Mouse (Mus musculus) intestine, embryonic 16.5 days (tissue): ENCODE results near the gene Gm14406. TPM values are rescaled to one million over a fixed set of nuclear protein-coding genes. Genes with fewer than 3 reads are reported as not detected.
"Not testable (repeated sequence)": the region's sequence is repeated elsewhere in the genome, so short reads cannot be mapped to it uniquely, and the experiment has no call there.

Experiments used
- ATAC-seq: fragments of 200-750 bp; cut with Nextera tagmentation; 2 replicates; pipeline ENCODE4 v1.8.0; 2017; ENCODE audit warnings: moderate TSS enrichment, moderate library complexity
- H3K27ac ChIP-seq: fragments of 300-500 bp; sonication (generic); 2 replicates; pipeline ENCODE4 v1.5.1; 2014; ENCODE audit warnings: mild to moderate bottlenecking, low read length
- H3K27me3 ChIP-seq: fragments of 300-500 bp; sonication (generic); replicated peaks from 2 replicates; pipeline ENCODE4 v1.6.1; 2014; ENCODE audit warnings: low read length, control low read depth, mixed read lengths; ENCODE audit not compliant: control insufficient read depth, insufficient read depth
- H3K36me3 ChIP-seq: fragments of 300-500 bp; sonication (generic); 2 replicates; pipeline ENCODE4 v1.6.1; 2014; ENCODE audit warnings: low read length, control low read depth; ENCODE audit not compliant: control insufficient read depth, insufficient read depth
- H3K4me1 ChIP-seq: fragments of 300-500 bp; sonication (generic); 2 replicates; pipeline ENCODE4 v1.6.1; 2014; ENCODE audit warnings: low read length, control low read depth, mixed read lengths; ENCODE audit not compliant: control insufficient read depth, insufficient read depth
- H3K4me2 ChIP-seq: fragments of 300-500 bp; sonication (generic); 2 replicates; pipeline ENCODE4 v1.6.1; 2014; ENCODE audit warnings: low read depth, low read length, control low read depth
- H3K4me3 ChIP-seq: fragments of 300-500 bp; sonication (generic); 2 replicates; pipeline ENCODE4 v1.5.1; 2014; ENCODE audit warnings: mild to moderate bottlenecking, low read length
- H3K9ac ChIP-seq: fragments of 300-500 bp; sonication (generic); 2 replicates; pipeline ENCODE4 v1.6.1; 2014; ENCODE audit warnings: low read depth, low read length
- H3K9me3 ChIP-seq: fragments of 300-500 bp; sonication (generic); 2 replicates; pipeline ENCODE4 v1.6.1; 2016; ENCODE audit warnings: low read length, control low read depth; ENCODE audit not compliant: control insufficient read depth
- WGBS: fragments of 180-500 bp; shearing (Covaris S2); extraction: QIAGEN DNeasy Blood & Tissue Kit; methylation state at CpG from one replicate; pipeline ENCODE4 v1.1.7; 2014; 5-methylcytosine and 5-hydroxymethylcytosine counted together
- polyA plus RNA-seq: library from polyadenylated mRNA; unstranded; fragments of >200 nt; fragmentation: Nextera tagmentation; extraction: Ambion mirVana; gene quantifications from 2 replicates; pipeline ENCODE4 v1.2.1, GENCODE M21; 2015

Gene Gm14406
- polyA plus RNA-seq = not detected in 2 replicates

DNA sequence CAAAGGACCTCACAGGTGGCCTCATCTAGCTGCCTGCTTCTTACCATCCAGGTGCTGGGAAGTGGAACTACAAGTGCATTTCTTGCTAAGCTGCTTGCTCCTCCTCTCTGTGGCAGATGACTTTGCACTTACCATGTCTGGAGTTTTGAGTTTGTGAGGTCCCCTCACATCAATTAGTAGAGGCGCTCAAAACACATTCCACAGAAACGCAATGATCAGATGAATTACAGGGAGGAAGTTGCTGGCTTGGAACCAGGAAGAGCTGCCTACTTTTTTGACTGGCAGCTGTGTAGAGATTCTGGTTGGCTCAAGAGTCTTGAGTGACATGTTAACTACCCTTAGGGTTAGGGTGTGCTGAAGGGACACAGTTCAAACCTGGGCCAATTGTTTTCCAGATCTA, at the start of gene Gm14406:
TSS of gene Gm14406 (minus strand) at position 213 of the 400 bp plus-strand sequence.
- H3K27ac ChIP-seq, H3K9ac ChIP-seq, H3K4me2 ChIP-seq, H3K27me3 ChIP-seq, H3K36me3 ChIP-seq, H3K4me3 ChIP-seq, H3K9me3 ChIP-seq, ATAC-seq, H3K4me1 ChIP-seq: not testable (repeated sequence)
- 94% methylated on average over 2 of the region's 2 CpGs for WGBS

DNA sequence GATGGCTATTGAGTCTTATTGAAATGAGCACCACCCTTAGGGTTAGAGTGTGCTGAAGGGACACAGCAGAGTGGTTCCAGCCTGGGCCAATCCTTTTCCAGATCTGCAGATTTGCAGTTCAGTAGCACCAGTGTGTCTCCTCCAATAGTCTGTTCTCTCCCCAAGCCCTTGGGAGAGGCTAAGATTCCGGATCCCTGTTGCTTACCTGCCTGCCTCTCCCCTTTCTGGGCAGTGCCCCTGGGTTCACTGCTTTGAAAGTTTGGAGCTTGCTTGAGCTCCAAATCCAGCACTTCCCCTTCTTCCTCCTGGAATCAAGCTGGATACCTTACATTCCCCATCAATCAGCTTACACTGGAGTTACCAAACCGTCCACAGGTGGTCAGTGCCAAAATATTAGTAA, 2.9 kb downstream of the Gm14406 start:
- not testable (repeated sequence) for H3K36me3 ChIP-seq, H3K9me3 ChIP-seq, H3K4me1 ChIP-seq, H3K4me2 ChIP-seq, H3K27me3 ChIP-seq, H3K4me3 ChIP-seq, H3K9ac ChIP-seq, H3K27ac ChIP-seq, ATAC-seq
- 85% methylated on average over 1 of the region's 2 CpGs for WGBS

DNA sequence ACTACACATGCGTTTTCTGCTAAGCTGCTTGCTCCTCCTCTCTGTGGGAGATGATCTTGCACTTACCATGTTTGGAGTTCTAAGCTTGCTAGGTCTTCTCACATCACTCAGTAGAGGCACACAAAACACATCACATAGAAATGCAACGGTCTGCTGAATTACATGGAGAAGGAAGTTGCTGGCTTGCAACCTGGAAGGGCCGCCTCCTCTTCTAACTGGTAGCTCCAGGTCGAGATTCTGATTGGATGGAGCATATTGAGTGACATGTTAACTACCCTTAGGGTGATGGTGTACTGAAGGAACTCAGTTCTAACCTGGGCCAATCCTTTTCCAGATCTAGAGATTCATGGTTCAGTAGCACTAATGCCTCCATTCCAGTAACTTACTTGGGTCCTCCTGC, 18.6 kb downstream of the Gm14406 start:
- H3K4me2 ChIP-seq, H3K9me3 ChIP-seq, H3K36me3 ChIP-seq, H3K27ac ChIP-seq, H3K4me1 ChIP-seq, H3K27me3 ChIP-seq, H3K4me3 ChIP-seq, H3K9ac ChIP-seq, ATAC-seq: not testable (repeated sequence)
- 78% methylated on average over 4 of the region's 4 CpGs for WGBS

DNA sequence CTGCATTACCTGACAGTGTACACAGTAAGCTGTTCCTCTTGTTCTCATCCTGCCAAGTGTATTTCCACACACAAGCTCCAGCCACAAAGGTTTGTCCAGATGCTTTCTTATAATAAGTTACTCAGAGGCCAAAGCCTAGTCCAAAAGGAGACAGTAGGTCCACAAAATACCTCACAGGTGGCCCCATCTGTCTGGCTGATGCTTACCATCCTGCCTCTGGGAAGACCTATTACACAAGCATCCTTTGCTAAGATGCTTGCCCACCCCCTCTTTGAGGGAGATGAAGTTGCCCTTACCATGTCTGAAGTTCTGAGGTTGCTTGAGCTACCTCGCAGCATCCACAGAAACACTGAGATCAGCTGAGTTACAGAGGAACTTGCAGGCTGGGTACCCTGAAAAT, 22.7 kb downstream of the Gm14406 start:
- H3K36me3 ChIP-seq, H3K9ac ChIP-seq, ATAC-seq, H3K9me3 ChIP-seq, H3K4me2 ChIP-seq, H3K27me3 ChIP-seq, H3K4me3 ChIP-seq, H3K4me1 ChIP-seq, H3K27ac ChIP-seq: not testable (repeated sequence)
- WGBS = 60% methylated on average over 1 of the region's 1 CpGs

DNA sequence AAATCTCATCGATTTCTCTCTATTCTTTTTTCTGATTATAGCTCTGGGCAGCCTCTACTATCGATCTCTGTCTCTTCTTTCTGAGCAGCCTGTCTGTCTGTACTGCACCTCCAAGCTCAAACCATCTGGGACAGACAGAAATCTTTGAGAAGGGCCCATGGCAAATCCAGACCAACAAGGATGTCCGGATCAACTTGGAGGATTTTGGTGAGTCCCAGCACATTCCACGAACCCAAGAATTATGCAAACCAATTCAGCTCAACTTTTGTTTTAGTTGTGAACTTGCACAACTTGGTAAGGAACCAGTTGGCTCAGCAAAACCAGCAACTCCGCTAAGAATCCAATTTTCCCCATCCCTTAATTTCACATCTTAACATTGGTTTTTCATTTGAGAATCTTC, 40.3 kb downstream of the Gm14406 start:
- H3K9ac ChIP-seq, H3K4me1 ChIP-seq, H3K27ac ChIP-seq, H3K4me2 ChIP-seq, H3K27me3 ChIP-seq, H3K36me3 ChIP-seq, H3K4me3 ChIP-seq, H3K9me3 ChIP-seq, ATAC-seq: not testable (repeated sequence)
- WGBS = 83% methylated on average over 5 of the region's 5 CpGs

DNA sequence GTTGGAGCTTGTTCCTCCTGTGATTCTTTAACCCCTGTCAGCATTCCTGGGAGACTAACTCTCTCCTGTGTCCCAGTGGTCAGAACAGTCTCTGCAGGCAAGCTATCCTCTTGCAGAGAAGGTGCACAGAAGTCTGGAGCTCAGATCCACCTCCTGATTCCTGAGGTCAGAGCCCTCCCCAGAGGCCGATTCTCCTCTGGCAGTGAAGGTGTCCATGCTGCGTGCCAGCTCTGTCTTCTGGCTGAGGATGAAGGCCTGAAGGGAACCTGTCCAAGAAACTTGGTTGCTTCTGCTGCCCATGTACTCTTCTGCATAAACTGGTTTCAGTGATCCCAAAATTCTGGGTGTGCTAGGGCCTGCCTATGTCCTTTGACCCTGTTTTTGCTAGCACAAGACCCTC, 40.9 kb downstream of the Gm14406 start:
- ATAC-seq, H3K9ac ChIP-seq, H3K36me3 ChIP-seq, H3K4me1 ChIP-seq, H3K9me3 ChIP-seq, H3K4me3 ChIP-seq, H3K4me2 ChIP-seq, H3K27ac ChIP-seq, H3K27me3 ChIP-seq: not testable (repeated sequence)
- 79% methylated on average over 2 of the region's 2 CpGs for WGBS

DNA sequence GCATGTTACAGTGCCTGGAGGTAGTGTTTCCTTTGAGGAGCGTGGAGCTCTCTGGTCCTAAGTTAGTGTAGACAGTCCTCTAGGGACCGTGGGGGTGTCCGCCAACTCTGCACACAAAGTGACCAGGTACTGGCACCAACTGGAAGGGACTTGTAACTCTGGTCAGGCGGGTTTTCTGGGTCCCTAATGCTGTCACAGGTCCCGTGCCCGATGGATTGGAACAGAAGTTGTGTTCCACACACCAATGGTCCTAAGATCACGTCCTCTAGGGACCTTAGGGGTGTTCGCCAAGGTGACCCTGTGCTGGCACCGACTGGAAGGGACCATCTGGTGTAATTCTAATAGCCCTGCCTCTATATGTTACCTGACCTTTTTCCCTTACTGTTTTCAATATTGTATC, 42.1 kb downstream of the Gm14406 start:
- Histone ChIP-seq H3K36me3 (no peaks in the 10 kb centered on the region), H3K27me3 (no peaks in the 10 kb centered on the region), H3K4me1 (no peaks in the 10 kb centered on the region), H3K9me3 (no peaks in the 10 kb centered on the region), H3K27ac (no peak overlapping the region), H3K9ac (no peak overlapping the region), H3K4me2 (no peak overlapping the region), H3K4me3 (no peak overlapping the region)
- no peak for ATAC-seq
- 79% methylated on average over 9 of the region's 9 CpGs for WGBS

DNA sequence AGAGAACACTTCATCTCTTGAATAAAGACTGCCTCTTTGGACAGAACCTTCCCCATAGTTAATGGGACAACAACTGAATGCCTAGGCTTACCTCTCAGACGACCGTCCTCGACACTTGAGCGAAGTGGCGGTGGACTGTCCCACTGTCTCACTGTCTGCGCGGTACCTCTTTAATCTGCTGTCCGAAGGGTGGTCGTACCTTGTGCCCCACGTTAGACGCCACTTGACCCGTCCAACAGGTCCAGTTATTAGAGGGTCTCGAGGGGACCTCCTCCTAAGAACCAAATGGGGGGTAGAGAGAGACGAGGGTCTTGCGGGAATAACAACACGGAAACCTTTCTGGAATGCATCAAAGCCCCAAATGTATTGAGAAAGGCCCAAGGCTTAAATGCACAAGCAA, 53.8 kb downstream of the Gm14406 start:
- H3K36me3 ChIP-seq, ATAC-seq: not testable (repeated sequence)
- 93% methylated on average over 16 of the region's 16 CpGs for WGBS

DNA sequence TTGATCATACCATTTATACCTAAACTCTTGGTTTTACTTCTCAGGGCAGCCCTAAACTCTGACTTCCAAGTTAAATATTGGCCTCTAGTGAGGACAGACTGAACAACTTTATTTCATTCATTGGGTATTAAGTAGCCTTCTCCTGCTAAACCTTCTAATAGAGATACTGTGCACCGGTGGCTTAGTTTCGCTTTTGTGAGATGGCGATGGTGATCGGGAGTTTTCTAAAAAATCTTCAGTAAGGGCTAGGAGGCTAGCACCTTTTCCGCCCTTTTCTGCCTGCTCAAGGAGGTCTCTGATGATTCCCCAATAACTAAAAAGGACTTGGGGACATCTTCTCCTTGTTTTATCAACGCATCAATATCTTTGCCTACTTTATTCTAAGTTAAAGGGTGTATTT, 54.3 kb downstream of the Gm14406 start:
- ATAC-seq, H3K36me3 ChIP-seq, H3K4me2 ChIP-seq, H3K27me3 ChIP-seq, H3K9me3 ChIP-seq, H3K9ac ChIP-seq, H3K4me3 ChIP-seq, H3K4me1 ChIP-seq, H3K27ac ChIP-seq: not testable (repeated sequence)
- 87% methylated on average over 6 of the region's 6 CpGs for WGBS

More for the DNA sequence above, 53.8 kb downstream of the Gm14406 start:
- H3K27me3 ChIP-seq, H3K9ac ChIP-seq, H3K27ac ChIP-seq, H3K4me2 ChIP-seq, H3K9me3 ChIP-seq, H3K4me1 ChIP-seq, H3K4me3 ChIP-seq: not testable (repeated sequence)

DNA sequence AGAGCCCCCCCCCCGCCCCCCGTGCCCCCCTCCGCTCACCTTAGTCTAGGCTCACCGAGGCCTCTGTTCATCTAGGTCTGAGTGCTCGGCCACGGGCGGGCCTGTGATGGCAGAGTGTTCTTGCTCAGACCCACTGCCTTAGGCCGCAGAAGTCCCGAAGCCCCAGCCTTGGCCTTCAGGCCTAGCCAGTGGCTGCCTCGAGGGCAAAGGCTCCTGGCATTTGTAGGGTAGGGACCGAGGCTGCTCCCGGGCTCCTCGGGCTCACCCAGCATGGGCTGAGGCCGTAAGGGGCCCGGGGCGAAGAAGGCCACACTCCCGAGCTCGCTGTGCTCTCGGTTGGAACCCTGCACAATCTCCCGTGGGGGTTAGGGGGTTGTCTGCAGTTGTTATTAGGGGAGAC, 54.9 kb downstream of the Gm14406 start:
- H3K9me3 ChIP-seq = no peaks in the 10 kb centered on the region
- no peak for ATAC-seq
- 94% methylated on average over 20 of the region's 20 CpGs for WGBS
- no peak overlapping the region for H3K9ac ChIP-seq
- no peak overlapping the region for H3K4me3 ChIP-seq
- no peak overlapping the region for H3K27ac ChIP-seq
- no peaks in the 10 kb centered on the region for H3K27me3 ChIP-seq
- no peaks in the 10 kb centered on the region for H3K4me1 ChIP-seq
- no peak overlapping the region for H3K4me2 ChIP-seq
- no peaks in the 10 kb centered on the region for H3K36me3 ChIP-seq
